Mouse (Mus musculus) kidney, postnatal 0 days (tissue): Measurements from ENCODE around the gene Crk. TPM values are rescaled to one million over a fixed set of nuclear protein-coding genes. Genes with fewer than 3 reads are reported as not detected.

Source experiments
- ATAC-seq: fragments of 200-750 bp; cut with Nextera tagmentation; replicated peaks from 2 replicates; pipeline ENCODE4 v1.8.0; 2017; ENCODE audit warnings: low read depth, moderate number of reproducible peaks, moderate TSS enrichment, moderate library complexity; ENCODE audit not compliant: low FRiP score
- DNase-seq: peaks from one replicate; pipeline ENCODE4 v3.0.0-alpha.2; 2016; ENCODE audit warnings: low spot score
- H3K27ac ChIP-seq: fragments of 300-500 bp; sonication (generic); 2 replicates; pipeline ENCODE4 v1.5.1; 2014; ENCODE audit warnings: mild to moderate bottlenecking
- H3K27me3 ChIP-seq: fragments of 300-500 bp; sonication (generic); 2 replicates; pipeline ENCODE4 v1.6.1; 2014; ENCODE audit warnings: low read length, mixed read lengths; ENCODE audit not compliant: insufficient read depth
- H3K36me3 ChIP-seq: fragments of 300-500 bp; sonication (generic); 2 replicates; pipeline ENCODE4 v1.6.1; 2014; ENCODE audit warnings: low read length, mixed read lengths; ENCODE audit not compliant: insufficient read depth
- H3K4me1 ChIP-seq: fragments of 300-500 bp; sonication (generic); replicated peaks from 2 replicates; pipeline ENCODE4 v1.6.1; 2014; ENCODE audit warnings: antibody characterized with exemption, low read length, mixed read lengths; ENCODE audit not compliant: insufficient read depth
- H3K4me2 ChIP-seq: fragments of 300-500 bp; sonication (generic); 2 replicates; pipeline ENCODE4 v1.6.1; 2014; ENCODE audit warnings: mild to moderate bottlenecking, low read length, moderate library complexity, mixed read lengths
- H3K4me3 ChIP-seq: fragments of 300-500 bp; sonication (generic); replicated peaks from 2 replicates; pipeline ENCODE4 v1.5.1; 2014; ENCODE audit warnings: low read depth, low read length
- H3K9ac ChIP-seq: fragments of 300-500 bp; sonication (generic); 2 replicates; pipeline ENCODE4 v1.6.1; 2014; ENCODE audit warnings: low read depth, low read length
- H3K9me3 ChIP-seq: fragments of 300-500 bp; sonication (generic); replicated peaks from 2 replicates; pipeline ENCODE4 v1.6.1; 2016; ENCODE audit warnings: low read length, inconsistent platforms, mixed read lengths
- CTCF ChIP-seq: IDR thresholded peaks from 2 replicates; pipeline ENCODE4 v1.5.1; 2016; ENCODE audit warnings: antibody characterized with exemption, low read depth, mild to moderate bottlenecking, moderate library complexity
- WGBS: fragments of 180-500 bp; shearing (Covaris S2); extraction: QIAGEN DNeasy Blood & Tissue Kit; methylation state at CpG from one replicate; pipeline ENCODE4 v1.1.7; 2014; 5-methylcytosine and 5-hydroxymethylcytosine counted together
- polyA plus RNA-seq: library from polyadenylated mRNA; unstranded; fragments of >200 nt; fragmentation: Nextera tagmentation; extraction: Ambion mirVana; gene quantifications from 2 replicates; pipeline ENCODE4 v1.2.1, GENCODE M21; 2015

Crk gene
- polyA plus RNA-seq, 1 experiment from 2014 or later: 112 TPM

GRCm38 (mm10) chr11:75635315-75635714 lies 43.7 kb upstream of the Crk start:
- Histone ChIP-seq H3K9me3 (no peaks in the 10 kb centered on the region), H3K4me3 (no peak overlapping the region), H3K27me3 (no peaks in the 10 kb centered on the region), H3K4me1 (peaks cover 8% of the 10 kb centered on the region), H3K36me3 (peaks cover 12% of the 10 kb centered on the region; the same call in 1 of the 2 replicates), H3K27ac (peak overlapping the region; percentile 65; the same call in 1 of the 2 replicates), H3K4me2 (no peak overlapping the region), H3K9ac (no peak overlapping the region)
- TF ChIP-seq CTCF: no peak
- DNase-seq: peak; percentile 69
- no peak for ATAC-seq
- 31% methylated on average over 11 of the region's 11 CpGs for WGBS

- TF ChIP-seq CTCF: no peak
- 33% methylated on average over 5 of the region's 5 CpGs for WGBS
- Histone ChIP-seq H3K27me3 (no peaks in the 10 kb centered on the region), H3K4me3 (no peak overlapping the region), H3K9me3 (no peaks in the 10 kb centered on the region), H3K27ac (no peak overlapping the region), H3K36me3 (peaks cover 27% of the 10 kb centered on the region; the same call in 1 of the 2 replicates), H3K4me2 (no peak overlapping the region), H3K9ac (no peak overlapping the region), H3K4me1 (0 out of 2 replicates have a peak, but pooled peaks cover 5% of the 10 kb centered on the region)
- DNase-seq (peak; percentile 41), ATAC-seq (peak; percentile 50)
Observed at GRCm38 (mm10) chr11:75643323-75643722, 35.7 kb upstream of the Crk start.

- WGBS: 79% methylated on average over 9 of the region's 9 CpGs
- no peak for ATAC-seq
- no peak for TF ChIP-seq CTCF
Observed at GRCm38 (mm10) chr11:75644684-75645083, 34.4 kb upstream of the Crk start.

GRCm38 (mm10) chr11:75647681-75648211 lies 31.3 kb upstream of the Crk start:
- Histone ChIP-seq H3K4me1 (peaks cover 12% of the 10 kb centered on the region; the same call in 1 of the 2 replicates), H3K27me3 (no peaks in the 10 kb centered on the region), H3K9ac (no peak overlapping the region), H3K4me3 (no peak overlapping the region), H3K36me3 (peaks cover 12% of the 10 kb centered on the region; the same call in 1 of the 2 replicates), H3K9me3 (no peaks in the 10 kb centered on the region), H3K4me2 (no peak overlapping the region), H3K27ac (no peak overlapping the region)
- no peak for TF ChIP-seq CTCF
- 65% methylated on average over 6 of the region's 6 CpGs for WGBS
- no peak for DNase-seq
- ATAC-seq: no peak

More at GRCm38 (mm10) chr11:75644684-75645083, 34.4 kb upstream of the Crk start:
- 0 out of 2 replicates have a peak, but pooled peaks cover 9% of the 10 kb centered on the region for H3K4me1 ChIP-seq
- no peaks in the 10 kb centered on the region for H3K27me3 ChIP-seq
- H3K4me3 ChIP-seq: no peak overlapping the region
- H3K9ac ChIP-seq: no peak overlapping the region
- no peak for DNase-seq
- H3K27ac ChIP-seq: no peak overlapping the region
- no peaks in the 10 kb centered on the region for H3K9me3 ChIP-seq
- peaks cover 19% of the 10 kb centered on the region; the same call in 1 of the 2 replicates for H3K36me3 ChIP-seq
- H3K4me2 ChIP-seq: no peak overlapping the region

GRCm38 (mm10) chr11:75649155-75649561 lies 29.9 kb upstream of the Crk start:
- no peaks in the 10 kb centered on the region for H3K9me3 ChIP-seq
- ATAC-seq (no peak), DNase-seq (peak; percentile 68)
- no peak overlapping the region for H3K4me2 ChIP-seq
- H3K36me3 ChIP-seq: peaks cover 12% of the 10 kb centered on the region; the same call in 1 of the 2 replicates
- no peak overlapping the region for H3K4me3 ChIP-seq
- H3K9ac ChIP-seq: no peak overlapping the region
- peaks cover 7% of the 10 kb centered on the region; the same call in 1 of the 2 replicates for H3K4me1 ChIP-seq
- WGBS: 72% methylated on average over 4 of the region's 4 CpGs
- peak overlapping the region; percentile 51 for H3K27ac ChIP-seq
- TF ChIP-seq CTCF: no peak
- no peaks in the 10 kb centered on the region for H3K27me3 ChIP-seq

- no peak for TF ChIP-seq CTCF
- Histone ChIP-seq H3K36me3 (peaks cover 6% of the 10 kb centered on the region; the same call in 1 of the 2 replicates), H3K27me3 (no peaks in the 10 kb centered on the region), H3K9ac (peak within 1 kb of the TSS; percentile 84), H3K4me2 (peak within 1 kb of the TSS; percentile 93), H3K4me1 (peaks cover 18% of the 10 kb centered on the region), H3K27ac (peak within 1 kb of the TSS; percentile 97), H3K9me3 (no peaks in the 10 kb centered on the region), H3K4me3 (peak within 1 kb of the TSS; percentile 78)
- 58% methylated on average over 7 of the region's 7 CpGs for WGBS
- ATAC-seq (no peak), DNase-seq (peak; percentile 45)
Observed at GRCm38 (mm10) chr11:75650311-75650710, 28.7 kb upstream of the Crk start, which contains the start of gene Myo1c. TSS of gene Myo1c (plus strand) at chr11:75650504.
